ENCODE assay signal across 18 mouse cellular contexts in the genomic region with DNA sequence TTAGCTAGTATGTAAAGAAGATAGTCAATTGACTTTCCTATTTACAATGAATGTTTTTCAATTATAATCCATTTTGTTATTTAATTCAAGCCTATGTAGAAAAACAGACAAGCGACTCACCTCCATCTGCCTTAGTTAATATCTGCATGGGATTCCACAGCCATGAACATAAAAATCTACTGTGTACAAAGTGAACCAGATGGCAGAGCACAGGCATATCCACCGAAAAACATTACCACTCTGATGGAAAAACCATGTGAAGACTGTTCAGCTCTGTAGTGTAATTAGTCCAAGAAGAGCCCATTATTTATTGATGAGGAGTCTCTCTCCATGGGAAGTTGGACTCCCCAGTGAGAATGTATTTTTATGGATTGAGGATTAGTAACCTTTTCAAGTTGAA. TPM values are rescaled to one million over a fixed set of nuclear protein-coding genes. Genes with fewer than 3 reads are reported as not detected.
A peak's percentile ranks its signal among the peaks of the same experiment; 100 is the strongest.
DNase-seq lines count a peak whose midpoint lies in the region; ATAC-seq and TF ChIP-seq lines count a peak whose summit lies in the region.
"Had no signal": no experiment of that assay in that cellular context is flagged by ENCODE, and none has a peak within 500 bp of the region (broad histone marks: within the 10 kb centered on the region; RNA-seq: fewer than 3 reads in every experiment).

No protein-coding gene starts in this region.

- H3K4me3 ChIP-seq in forebrain, embryonic 13.5 days: no peak overlapping the region
- no peak overlapping the region for H3K4me3 ChIP-seq in forebrain, embryonic 12.5 days (replicated peaks)
- peak overlapping the region; percentile 10; the same call in 1 of the 2 replicates for H3K4me3 ChIP-seq in layer of hippocampus, adult 2 months
- peak overlapping the region; percentile 16; the same call in 1 of the 2 replicates for H3K4me3 ChIP-seq in midbrain, postnatal 0 days (ENCODE audit: low read depth, low read length)
- H3K4me3 ChIP-seq: embryonic facial prominence, embryonic 15.5 days; stomach, embryonic 15.5 days had no signal

- H3K4me1 ChIP-seq in forebrain, embryonic 13.5 days: peaks cover 16% of the 10 kb centered on the region
- H3K4me1 ChIP-seq in forebrain, embryonic 12.5 days: peaks cover 16% of the 10 kb centered on the region
- H3K4me1 ChIP-seq in midbrain, postnatal 0 days (ENCODE audit: insufficient read depth, low read length): peaks cover 11% of the 10 kb centered on the region; the same call in 1 of the 2 replicates
- H3K4me1 ChIP-seq: stomach, embryonic 15.5 days had no signal

- no peaks in the 10 kb centered on the region for H3K27me3 ChIP-seq in forebrain, embryonic 13.5 days
- no peaks in the 10 kb centered on the region for H3K27me3 ChIP-seq in forebrain, embryonic 12.5 days
- no peaks in the 10 kb centered on the region for H3K27me3 ChIP-seq in midbrain, postnatal 0 days (ENCODE audit: insufficient read depth, low read length)
- H3K27me3 ChIP-seq: embryonic facial prominence, embryonic 15.5 days; stomach, embryonic 15.5 days had no signal

- DNase-seq in layer of hippocampus, adult 2 months (ENCODE audit: low spot score in 2 of 2): no peak
- DNase-seq in layer of hippocampus, postnatal 36 days: no peak
- peak; percentile 35 for DNase-seq in brain, embryonic 14.5 days (ENCODE audit: low read depth)
- no peak for DNase-seq in midbrain, postnatal 0 days (ENCODE audit: low spot score)
- no peak for DNase-seq in lung, postnatal 14 days
- DNase-seq: cerebellum, postnatal 36 days; left cerebral cortex, postnatal 4 days; liver; thymus, adult 18-20 months; thymus, postnatal 4 days had no signal

- no peak overlapping the region for H3K27ac ChIP-seq in forebrain, embryonic 13.5 days
- H3K27ac ChIP-seq in forebrain, embryonic 12.5 days: no peak overlapping the region
- no peak overlapping the region for H3K27ac ChIP-seq in layer of hippocampus, adult 2 months
- H3K27ac ChIP-seq in midbrain, postnatal 0 days (ENCODE audit: low read depth, low read length): no peak overlapping the region
- H3K27ac ChIP-seq: embryonic facial prominence, embryonic 15.5 days; kidney, postnatal 0 days; stomach, embryonic 15.5 days had no signal

- H3K36me3 ChIP-seq in forebrain, embryonic 13.5 days (ENCODE audit: poor library complexity, severe bottlenecking): no peaks in the 10 kb centered on the region
- no peaks in the 10 kb centered on the region for H3K36me3 ChIP-seq in forebrain, embryonic 12.5 days (replicated peaks)
- no peaks in the 10 kb centered on the region for H3K36me3 ChIP-seq in midbrain, postnatal 0 days (ENCODE audit: insufficient read depth, low read length)
- H3K36me3 ChIP-seq: embryonic facial prominence, embryonic 15.5 days; stomach, embryonic 15.5 days had no signal

- TF ChIP-seq CTCF in layer of hippocampus, adult 2 months (conservative IDR thresholded peaks at IDR 0.05): no peak
- no peak for TF ChIP-seq CTCF in brain, embryonic 14.5 days (IDR thresholded peaks at IDR 0.05; ENCODE audit: borderline replicate concordance, extremely low read depth, insufficient read depth, insufficient read length)
- TF ChIP-seq CTCF in midbrain, postnatal 0 days (IDR thresholded peaks at IDR 0.05): no peak

- H3K9me3 ChIP-seq in forebrain, embryonic 13.5 days (replicated peaks): no peaks in the 10 kb centered on the region
- H3K9me3 ChIP-seq in forebrain, embryonic 12.5 days: no peaks in the 10 kb centered on the region
- H3K9me3 ChIP-seq in midbrain, postnatal 0 days (ENCODE audit: low read length): no peaks in the 10 kb centered on the region
- H3K9me3 ChIP-seq: embryonic facial prominence, embryonic 15.5 days; stomach, embryonic 15.5 days had no signal

- WGBS in forebrain, embryonic 13.5 days: 54% methylated on average over 2 of the region's 2 CpGs
- WGBS in forebrain, embryonic 12.5 days: 58% methylated on average over 2 of the region's 2 CpGs
- 50% methylated on average over 2 of the region's 2 CpGs for WGBS in midbrain, postnatal 0 days

- no peak for TF ChIP-seq POLR2A in brain, embryonic 14.5 days (IDR thresholded peaks at IDR 0.05; ENCODE audit: borderline replicate concordance, extremely low read depth, insufficient read depth, insufficient read length, poor library complexity, severe bottlenecking)

- 0 out of 2 replicates have a peak overlapping the region, but pooled peaks have one; percentile 21 for H3K4me2 ChIP-seq in forebrain, embryonic 13.5 days
- H3K4me2 ChIP-seq in forebrain, embryonic 12.5 days: no peak overlapping the region
- H3K4me2 ChIP-seq in midbrain, postnatal 0 days (ENCODE audit: low read depth, low read length, poor library complexity, severe bottlenecking): peak overlapping the region; percentile 44
- H3K4me2 ChIP-seq: embryonic facial prominence, embryonic 15.5 days; stomach, embryonic 15.5 days had no signal

- H3K9ac ChIP-seq in forebrain, embryonic 13.5 days: no peak overlapping the region
- no peak overlapping the region for H3K9ac ChIP-seq in forebrain, embryonic 12.5 days
- H3K9ac ChIP-seq in midbrain, postnatal 0 days (replicated peaks; ENCODE audit: low read length, poor library complexity, severe bottlenecking): no peak overlapping the region
- H3K9ac ChIP-seq: embryonic facial prominence, embryonic 15.5 days; stomach, embryonic 15.5 days had no signal

- ATAC-seq in forebrain, embryonic 13.5 days: no peak
- ATAC-seq in forebrain, embryonic 12.5 days (ENCODE audit: low FRiP score): no peak
- ATAC-seq in midbrain, postnatal 0 days (ENCODE audit: low FRiP score): no peak
- ATAC-seq: intestine, postnatal 0 days; lung, postnatal 0 days had no signal

RNA-seq across cellular contexts. Expression of gene Gpr85, which starts 7.0 kb away (rescaled TPM):
- 60.2 and 65.0 TPM in 2 replicates for polyA plus RNA-seq in forebrain, embryonic 13.5 days (2015; fragmentation: Nextera tagmentation; extraction: Ambion mirVana)
- polyA plus RNA-seq in forebrain, embryonic 12.5 days (2016; fragmentation: Nextera tagmentation; extraction: Ambion mirVana): 33.5 and 35.8 TPM in 2 replicates
- total RNA-seq in layer of hippocampus, adult 2 months (2021): 10 to 100 TPM; 40.1 to 43.1 TPM
- total RNA-seq in layer of hippocampus, postnatal 36 days (2021): 10 to 100 TPM; 43.9 to 45.8 TPM
- polyA plus RNA-seq in brain, embryonic 14.5 days (2012; rRNA removed): 55.5 and 62.2 TPM in 2 replicates
- total RNA-seq in midbrain, postnatal 0 days (2014; rRNA removed): 121 and 134 TPM in 2 replicates
- 119 and 122 TPM in 2 replicates for polyA plus RNA-seq in midbrain, postnatal 0 days (2015; fragmentation: Nextera tagmentation; extraction: Ambion mirVana)
- total RNA-seq: neutrophil, adult 5-6 weeks had no signal

RNA-seq across cellular contexts. Expression of gene 2610001J05Rik, which starts 38.5 kb away (rescaled TPM):
- polyA plus RNA-seq in forebrain, embryonic 13.5 days (2015; fragmentation: Nextera tagmentation; extraction: Ambion mirVana): 98.9 and 101 TPM in 2 replicates
- polyA plus RNA-seq in forebrain, embryonic 12.5 days (2016; fragmentation: Nextera tagmentation; extraction: Ambion mirVana): 93.7 and 97.0 TPM in 2 replicates
- 10 to 100 TPM; 37.0 to 40.3 TPM for total RNA-seq in layer of hippocampus, adult 2 months (2021)
- total RNA-seq in layer of hippocampus, postnatal 36 days (2021): 10 to 100 TPM; 34.3 to 39.1 TPM
- polyA plus RNA-seq in brain, embryonic 14.5 days (2012; rRNA removed): 49.1 and 56.9 TPM in 2 replicates
- 16.5 and 24.4 TPM in 2 replicates for total RNA-seq in midbrain, postnatal 0 days (2014; rRNA removed)
- 122 and 130 TPM in 2 replicates for polyA plus RNA-seq in midbrain, postnatal 0 days (2015; fragmentation: Nextera tagmentation; extraction: Ambion mirVana)

Comparison
In these comparisons a context has a peak if more than half of its experiments do, and no peak if none do; other contexts are left out.
1. H3K4me3 ChIP-seq: peak in layer of hippocampus, adult 2 months (single experiment) and midbrain, postnatal 0 days (single experiment); none in forebrain, embryonic 13.5 days (single experiment) and forebrain, embryonic 12.5 days (single experiment).